Mouse (Mus musculus): ENCODE measurements around the gene Tmem9b.
A peak's percentile ranks its signal among the peaks of the same experiment; 100 is the strongest.

The Tmem9b gene

GRCm38 (mm10) chr7:109752008-109752925 is at the start of gene Tmem9b:
Gene Tmem9b (minus strand): TSS chr7:109752875.
- DNase-seq (ENCODE audit: low read depth, low spot score): peak; percentile 64

- DNase-seq (ENCODE audit: low read depth, low spot score): no peak
Measured at GRCm38 (mm10) chr7:109800626-109801025, 48.0 kb upstream of the Tmem9b start.

GRCm38 (mm10) chr7:109799168-109799567 is 46.5 kb upstream of the Tmem9b start:
- no peak for DNase-seq (ENCODE audit: low read depth, low spot score)

GRCm38 (mm10) chr7:109795564-109795963 is 42.9 kb upstream of the Tmem9b start:
- DNase-seq (ENCODE audit: low read depth, low spot score): no peak

- no peak for DNase-seq (ENCODE audit: low read depth, low spot score)
Measured at GRCm38 (mm10) chr7:109794556-109794955, 41.9 kb upstream of the Tmem9b start.

GRCm38 (mm10) chr7:109792759-109793158 is 40.1 kb upstream of the Tmem9b start:
- peak; percentile 76 for DNase-seq (ENCODE audit: low read depth, low spot score)

- DNase-seq (ENCODE audit: low read depth, low spot score): no peak
Measured at GRCm38 (mm10) chr7:109790818-109791217, 38.1 kb upstream of the Tmem9b start.

- no peak for DNase-seq (ENCODE audit: low read depth, low spot score)
Measured at GRCm38 (mm10) chr7:109787860-109788259, 35.2 kb upstream of the Tmem9b start.

GRCm38 (mm10) chr7:109783281-109783680 is 30.6 kb upstream of the Tmem9b start:
- DNase-seq (ENCODE audit: low read depth, low spot score): no peak

- peak; percentile 77 for DNase-seq (ENCODE audit: low read depth, low spot score)
Measured at GRCm38 (mm10) chr7:109781470-109782203, 29.0 kb upstream of the Tmem9b start, which contains the start of gene Nrip3. Gene Nrip3 (minus strand): TSS chr7:109782025.

GRCm38 (mm10) chr7:109781087-109781469 is 28.4 kb upstream of the Tmem9b start:
- DNase-seq (ENCODE audit: low read depth, low spot score): peak; percentile 44

- DNase-seq (ENCODE audit: low read depth, low spot score): no peak
Measured at GRCm38 (mm10) chr7:109772251-109772650, 19.6 kb upstream of the Tmem9b start.

- no peak for DNase-seq (ENCODE audit: low read depth, low spot score)
Measured at GRCm38 (mm10) chr7:109768699-109769383, 16.2 kb upstream of the Tmem9b start.

- DNase-seq (ENCODE audit: low read depth, low spot score): no peak
Measured at GRCm38 (mm10) chr7:109767575-109768350, 15.1 kb upstream of the Tmem9b start.

- no peak for DNase-seq (ENCODE audit: low read depth, low spot score)
Measured at GRCm38 (mm10) chr7:109764009-109764408, 11.3 kb upstream of the Tmem9b start.

GRCm38 (mm10) chr7:109756291-109756690 is 3.6 kb upstream of the Tmem9b start:
- DNase-seq (ENCODE audit: low read depth, low spot score): no peak

- no peak for DNase-seq (ENCODE audit: low read depth, low spot score)
Measured at GRCm38 (mm10) chr7:109754034-109754433, 1.4 kb upstream of the Tmem9b start.

GRCm38 (mm10) chr7:109751427-109752007 is 1.2 kb downstream of the Tmem9b start:
- no peak for DNase-seq (ENCODE audit: low read depth, low spot score)

- DNase-seq (ENCODE audit: low read depth, low spot score): no peak
Measured at GRCm38 (mm10) chr7:109747747-109748146, 4.9 kb downstream of the Tmem9b start.

- DNase-seq (ENCODE audit: low read depth, low spot score): no peak
Measured at GRCm38 (mm10) chr7:109741703-109742102, 11.0 kb downstream of the Tmem9b start.

GRCm38 (mm10) chr7:109741060-109741459 is 11.6 kb downstream of the Tmem9b start:
- DNase-seq (ENCODE audit: low read depth, low spot score): no peak

Data from R1 (cell line).